Mouse (Mus musculus) retina, embryonic 14.5 days (tissue): ENCODE data around the gene Pigx.

Experiments
- DNase-seq: peaks from one replicate; pipeline ENCODE4 v3.0.0-alpha.2; 2015; ENCODE audit warnings: low spot score

The Pigx gene

GRCm38 (mm10) chr16:32058817-32059216 lies 40.7 kb downstream of the Pigx start:
- DNase-seq: no peak

GRCm38 (mm10) chr16:32042367-32042766 lies 57.2 kb downstream of the Pigx start:
- DNase-seq: peak; percentile 20
